Mouse (Mus musculus) layer of hippocampus, adult 11-12 months (tissue): ENCODE data around the gene Trpv2.

Experiments used
- DNase-seq: peaks from one replicate; pipeline ENCODE4 v3.0.0; 2022; ENCODE audit warnings: low spot score

Gene Trpv2

DNA sequence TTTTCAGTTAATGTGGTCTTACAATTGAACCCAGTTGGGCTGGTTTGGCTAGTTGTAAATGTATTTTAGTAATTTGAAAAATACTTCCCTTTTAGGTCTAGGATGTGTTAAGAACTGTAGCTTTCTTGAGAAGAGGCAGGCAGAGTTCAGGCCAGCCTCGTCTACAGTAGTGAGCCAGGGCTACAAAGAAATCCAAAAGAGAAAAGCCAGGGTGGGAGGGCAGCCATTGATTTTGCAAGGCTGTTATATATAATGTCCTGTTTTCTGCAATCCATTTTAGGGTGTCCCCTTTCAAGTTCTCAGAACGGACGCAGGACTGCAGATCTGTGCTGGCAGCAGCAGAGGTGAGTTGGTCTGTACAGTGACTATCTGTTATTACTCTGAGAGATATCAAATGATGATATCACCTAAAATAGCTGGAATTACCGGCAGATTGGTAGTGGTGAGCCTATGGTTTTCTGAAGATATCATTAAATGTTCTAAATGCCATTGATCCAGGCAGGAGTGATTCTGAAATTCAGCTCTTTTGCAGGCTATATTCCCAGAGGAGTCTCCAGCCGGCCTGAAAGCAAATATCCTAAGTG is 29.9 kb downstream of the Trpv2 start:
- DNase-seq, result no peak

GRCm38 (mm10) chr11:62604886-62605618 is 30.8 kb downstream of the Trpv2 start:
- no peak for DNase-seq

GRCm38 (mm10) chr11:62605619-62606298 is 31.5 kb downstream of the Trpv2 start:
- no peak for DNase-seq

DNA sequence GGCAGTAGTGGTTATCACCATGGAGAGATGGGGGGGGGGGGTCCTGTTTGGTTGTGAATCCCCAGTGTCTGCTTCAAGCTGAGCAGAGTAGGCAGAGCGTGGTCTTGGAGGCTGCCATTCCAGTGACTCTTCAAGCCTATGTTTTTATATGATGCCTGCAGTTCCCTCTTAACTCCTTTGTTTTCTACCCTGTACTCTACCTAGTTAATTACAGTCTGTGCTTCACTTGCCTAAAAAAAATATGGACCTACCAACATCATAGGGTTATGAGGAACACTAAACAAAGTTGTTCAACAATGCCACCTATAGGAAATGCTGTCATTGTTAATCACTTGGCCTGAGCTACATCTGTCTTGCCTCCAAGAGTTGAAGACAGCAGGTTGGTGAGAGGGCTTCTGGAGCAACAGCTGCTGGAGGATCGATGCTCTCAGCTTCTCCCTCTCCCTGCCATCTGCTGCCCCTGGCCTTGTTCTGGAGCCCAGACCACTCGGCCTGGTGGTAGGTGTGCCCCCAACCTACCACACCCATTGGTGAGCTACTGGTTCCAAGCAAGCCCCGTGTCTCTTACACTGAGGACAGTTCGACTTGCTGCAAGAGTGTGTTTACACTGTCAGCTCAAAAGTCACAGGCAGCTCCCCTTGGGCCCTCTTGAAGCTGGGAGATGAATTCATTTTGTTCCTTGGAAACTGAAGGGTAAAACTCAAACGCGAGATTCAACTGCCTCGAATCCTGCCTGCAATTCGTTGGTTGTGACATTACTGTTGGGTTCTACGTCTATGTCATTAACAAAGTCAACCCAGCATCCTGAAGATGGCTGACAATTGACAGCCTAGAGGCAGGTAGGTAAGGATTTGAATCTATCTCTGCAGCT is 32.2 kb downstream of the Trpv2 start:
- no peak for DNase-seq

- no peak for DNase-seq
Measured at GRCm38 (mm10) chr11:62607170-62607951, 33.1 kb downstream of the Trpv2 start.

- no peak for DNase-seq
Measured at GRCm38 (mm10) chr11:62607952-62608201, 33.6 kb downstream of the Trpv2 start.

- DNase-seq, result no peak
Measured at GRCm38 (mm10) chr11:62608826-62609675, 34.8 kb downstream of the Trpv2 start.

DNA sequence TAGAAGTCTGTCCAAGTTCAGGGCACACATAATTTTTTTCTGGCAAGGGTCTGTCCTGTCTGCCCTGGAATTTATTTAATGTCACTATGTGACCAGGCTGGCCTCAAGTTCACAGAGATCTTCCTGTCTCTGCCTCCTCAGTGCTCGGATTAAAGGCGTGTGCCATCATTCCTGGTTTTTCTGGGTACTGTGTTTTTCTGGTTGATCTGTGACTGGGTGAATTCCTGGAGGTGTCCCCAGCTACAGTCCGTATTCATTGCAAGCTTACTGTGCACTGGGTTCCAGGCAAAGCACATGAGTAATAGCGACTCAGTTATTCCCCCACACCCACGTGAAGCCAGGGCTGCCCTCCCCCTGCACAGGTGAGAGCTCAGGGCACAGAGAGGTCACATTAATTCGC is 36.0 kb downstream of the Trpv2 start:
- DNase-seq, result no peak

DNA sequence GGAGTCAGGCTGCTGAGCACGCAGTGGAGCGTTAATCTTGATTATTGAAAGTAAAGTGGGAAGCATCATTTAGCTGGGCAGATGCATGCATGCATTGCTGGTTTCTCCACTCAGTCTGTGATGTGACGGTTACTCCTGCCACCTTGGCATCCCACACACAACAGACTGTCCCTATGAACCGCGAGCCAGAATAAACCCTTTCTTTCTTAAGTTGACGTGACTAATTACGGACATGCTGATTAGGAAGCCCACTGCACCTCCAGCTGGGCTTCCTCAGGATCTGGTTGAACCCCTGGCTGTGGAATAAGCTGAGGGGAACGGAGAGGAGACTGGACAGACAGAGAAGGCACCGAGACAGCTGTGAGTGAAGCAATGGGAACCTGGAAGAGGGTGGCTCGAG is 38.3 kb downstream of the Trpv2 start:
- no peak for DNase-seq

GRCm38 (mm10) chr11:62613657-62614365 is 39.5 kb downstream of the Trpv2 start:
- DNase-seq, result peak; percentile 96

- DNase-seq, result no peak
Measured at GRCm38 (mm10) chr11:62614876-62615410, 40.7 kb downstream of the Trpv2 start.

GRCm38 (mm10) chr11:62615456-62615855 is 41.2 kb downstream of the Trpv2 start:
- DNase-seq, result no peak

DNA sequence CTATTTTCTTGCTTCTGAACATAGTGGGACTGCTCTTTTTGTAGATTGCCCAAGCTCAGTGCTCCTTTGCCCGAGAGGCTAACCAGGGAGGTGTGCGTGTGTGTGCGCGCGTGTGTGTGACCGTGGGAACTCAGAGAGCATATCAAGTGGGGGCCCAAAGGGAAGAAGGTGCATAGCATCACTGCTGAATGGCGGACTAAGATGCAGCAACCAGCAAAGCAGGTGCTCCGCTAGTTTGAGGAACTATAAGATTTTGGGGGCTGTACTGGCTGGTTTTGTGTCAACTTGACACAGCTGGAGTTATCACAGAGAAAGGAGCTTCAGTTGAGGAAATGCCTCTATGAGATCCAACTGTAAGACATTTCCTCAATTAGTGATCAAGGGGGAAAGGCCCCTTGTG is 46.8 kb downstream of the Trpv2 start:
- DNase-seq, result no peak

GRCm38 (mm10) chr11:62621586-62622283 is 47.4 kb downstream of the Trpv2 start:
- no peak for DNase-seq

GRCm38 (mm10) chr11:62622850-62623249 is 48.6 kb downstream of the Trpv2 start:
- no peak for DNase-seq

- DNase-seq, result peak; percentile 74
Measured at GRCm38 (mm10) chr11:62624341-62625291, 50.3 kb downstream of the Trpv2 start.

DNA sequence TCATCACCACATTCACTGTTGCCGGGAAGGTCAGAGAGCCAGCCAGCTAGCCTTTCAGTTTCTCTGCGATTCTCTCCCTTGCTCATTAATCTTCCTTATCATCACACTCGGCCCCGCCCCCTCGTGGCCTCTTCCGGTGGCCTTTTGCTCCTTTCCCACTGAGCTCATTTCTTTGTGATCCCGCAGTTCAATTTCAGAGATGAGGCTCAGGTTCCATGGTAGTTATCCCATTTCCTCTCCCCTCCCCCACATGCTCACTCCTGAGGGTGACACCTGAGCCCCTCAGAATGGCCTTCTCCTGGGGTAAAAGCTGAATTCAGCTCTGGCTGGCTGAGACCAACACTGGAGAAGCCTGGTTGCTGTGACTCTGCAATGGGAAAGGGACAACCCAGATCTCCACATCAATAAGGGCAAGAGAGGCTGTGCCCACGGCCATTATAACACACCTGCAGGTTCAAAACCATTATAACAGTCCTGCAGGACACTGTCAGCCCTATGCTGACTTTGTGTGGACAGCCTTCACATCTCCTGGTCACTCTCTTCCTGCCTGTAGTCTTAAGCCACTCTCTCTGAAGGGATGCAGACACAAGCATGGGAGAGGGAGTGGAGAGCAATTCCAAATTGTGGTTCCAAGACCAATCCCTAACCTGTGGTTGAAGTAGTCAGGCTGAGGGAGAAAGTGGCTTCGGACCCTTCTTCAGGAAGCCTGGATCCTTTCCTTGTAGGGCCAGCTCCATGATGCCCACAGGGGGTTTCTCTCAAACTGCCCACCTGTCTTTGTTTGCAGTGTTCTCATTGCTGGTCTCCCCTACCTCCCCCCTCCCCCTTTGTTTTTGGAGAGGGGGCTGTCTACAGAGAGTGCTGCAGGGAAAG is 55.3 kb downstream of the Trpv2 start:
- no peak for DNase-seq
